Mouse (Mus musculus) liver, postnatal 0 days (tissue): Measurements from ENCODE around the gene Tnnt1.

Experiments used
- CTCF ChIP-seq: sonication (generic); IDR thresholded peaks from 2 replicates; pipeline ENCODE4 v1.5.1; 2016; ENCODE audit warnings: antibody characterized with exemption, low read depth
- EP300 ChIP-seq: IDR thresholded peaks from 2 replicates; pipeline ENCODE4 v1.6.1; 2016; ENCODE audit warnings: antibody characterized with exemption, low read depth, mild to moderate bottlenecking

GRCm38 (mm10) chr7:4493991-4494390 is 22.2 kb downstream of the Tnnt1 start:
- no peak for TF ChIP-seq CTCF
- TF ChIP-seq EP300 = no peak
